Mouse (Mus musculus): ENCODE data around the gene D430041D05Rik. TPM values are rescaled to one million over a fixed set of nuclear protein-coding genes. Genes with fewer than 3 reads are reported as not detected.

D430041D05Rik gene
- polyA plus RNA-seq, 1 experiment from 2014 or later: not detected

- ChIA-PET CTCF (interaction anchor here (0.9 kb wide), 1 partner anchor 147 kb away, joined by 3 read pairs; no protein-coding TSS in a partner anchor), POLR2A (no interaction called here)
- in situ Hi-C loops (cut with MboI; ENCODE audit: low pct_unique_long_range_greater_than_20kb): no loop called here
- DNase-seq (ENCODE audit: low read depth, low spot score) (no peak), ATAC-seq (no peak)
- no peak for TF ChIP-seq CTCF (IDR thresholded peaks at IDR 0.05)
- peaks cover 15% of the 10 kb centered on the region for H3K27me3 ChIP-seq
These were observed 180.4 kb downstream of the D430041D05Rik start for GRCm38 (mm10) chr2:104230444-104230843.

GRCm38 (mm10) chr2:104226057-104226456 is 184.8 kb downstream of the D430041D05Rik start:
- POLR2A ChIA-PET: no interaction called here
- no peak for TF ChIP-seq CTCF (IDR thresholded peaks at IDR 0.05)
- DNase-seq (ENCODE audit: low read depth, low spot score): no peak
- in situ Hi-C loops (cut with MboI; ENCODE audit: low pct_unique_long_range_greater_than_20kb): no loop called here
- CTCF ChIA-PET: no interaction called here
- ATAC-seq: no peak
- H3K27me3 ChIP-seq: peaks cover 3% of the 10 kb centered on the region

- no peak for DNase-seq (ENCODE audit: low read depth, low spot score)
- no peak for ATAC-seq
- in situ Hi-C loops (cut with MboI; ENCODE audit: low pct_unique_long_range_greater_than_20kb): no loop called here
- ChIA-PET POLR2A (no interaction called here), CTCF (no interaction called here)
- no peak for TF ChIP-seq CTCF (IDR thresholded peaks at IDR 0.05)
- peaks cover 3% of the 10 kb centered on the region for H3K27me3 ChIP-seq
These were observed 191.0 kb downstream of the D430041D05Rik start for GRCm38 (mm10) chr2:104219733-104220391.

- no peak for TF ChIP-seq CTCF (IDR thresholded peaks at IDR 0.05)
- H3K27me3 ChIP-seq: peaks cover 2% of the 10 kb centered on the region
- ChIA-PET POLR2A (no interaction called here), CTCF (no interaction called here)
- DNase-seq (ENCODE audit: low read depth, low spot score) (no peak), ATAC-seq (no peak)
- in situ Hi-C loops (cut with MboI; ENCODE audit: low pct_unique_long_range_greater_than_20kb): no loop called here
These were observed 192.2 kb downstream of the D430041D05Rik start for GRCm38 (mm10) chr2:104218588-104219065.

GRCm38 (mm10) chr2:104218114-104218513 is 192.7 kb downstream of the D430041D05Rik start:
- CTCF ChIA-PET: no interaction called here
- TF ChIP-seq CTCF (IDR thresholded peaks at IDR 0.05): no peak
- POLR2A ChIA-PET: no interaction called here
- in situ Hi-C loops (cut with MboI; ENCODE audit: low pct_unique_long_range_greater_than_20kb): no loop called here
- H3K27me3 ChIP-seq: peaks cover 7% of the 10 kb centered on the region
- ATAC-seq (no peak), DNase-seq (ENCODE audit: low read depth, low spot score) (no peak)

- ChIA-PET CTCF (no interaction called here), POLR2A (no interaction called here)
- DNase-seq (ENCODE audit: low read depth, low spot score): no peak
- no peak for TF ChIP-seq CTCF (IDR thresholded peaks at IDR 0.05)
- no peak for ATAC-seq
- H3K27me3 ChIP-seq: peaks cover 25% of the 10 kb centered on the region
- in situ Hi-C loops (cut with MboI; ENCODE audit: low pct_unique_long_range_greater_than_20kb): no loop called here
These were observed 201.4 kb downstream of the D430041D05Rik start for GRCm38 (mm10) chr2:104209408-104209807.

GRCm38 (mm10) chr2:104208415-104208814 is 202.4 kb downstream of the D430041D05Rik start:
- ChIA-PET POLR2A (no interaction called here), CTCF (no interaction called here)
- ATAC-seq (no peak), DNase-seq (ENCODE audit: low read depth, low spot score) (no peak)
- TF ChIP-seq CTCF (IDR thresholded peaks at IDR 0.05): no peak
- peaks cover 21% of the 10 kb centered on the region for H3K27me3 ChIP-seq
- in situ Hi-C loops (cut with MboI; ENCODE audit: low pct_unique_long_range_greater_than_20kb): no loop called here

- DNase-seq (ENCODE audit: low read depth, low spot score): no peak
These were observed 202.9 kb downstream of the D430041D05Rik start for GRCm38 (mm10) chr2:104207948-104208347.

DNA sequence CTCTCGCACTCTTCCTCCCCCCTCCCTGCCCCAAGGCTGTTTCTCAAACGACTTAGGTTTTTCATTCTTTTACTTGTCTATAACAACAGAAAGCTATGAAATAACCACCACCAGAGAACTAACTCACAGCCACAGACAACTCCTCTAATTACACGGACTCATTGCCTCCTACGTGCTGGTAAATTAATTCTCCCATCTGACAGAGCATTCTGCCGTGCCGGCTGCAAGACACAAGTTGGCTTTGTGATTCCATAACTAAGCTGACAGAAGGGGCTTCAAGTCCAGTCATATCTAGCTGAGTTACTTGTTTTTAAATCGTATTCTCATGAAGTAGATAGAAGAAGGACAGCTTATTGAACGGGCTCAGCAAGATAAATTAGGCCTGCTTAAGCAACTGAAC is 205.2 kb downstream of the D430041D05Rik start:
- in situ Hi-C loops (cut with MboI; ENCODE audit: low pct_unique_long_range_greater_than_20kb): no loop called here
- TF ChIP-seq CTCF (IDR thresholded peaks at IDR 0.05): no peak
- H3K27me3 ChIP-seq: peaks cover 17% of the 10 kb centered on the region
- ATAC-seq: no peak
- ChIA-PET CTCF (no interaction called here), POLR2A (no interaction called here)
- no peak for DNase-seq (ENCODE audit: low read depth, low spot score)

More at GRCm38 (mm10) chr2:104207948-104208347, 202.9 kb downstream of the D430041D05Rik start:
- CTCF ChIA-PET: no interaction called here
- TF ChIP-seq CTCF (IDR thresholded peaks at IDR 0.05): no peak
- H3K27me3 ChIP-seq: peaks cover 17% of the 10 kb centered on the region
- POLR2A ChIA-PET: no interaction called here
- in situ Hi-C loops (cut with MboI; ENCODE audit: low pct_unique_long_range_greater_than_20kb): no loop called here
- ATAC-seq: no peak

DNA sequence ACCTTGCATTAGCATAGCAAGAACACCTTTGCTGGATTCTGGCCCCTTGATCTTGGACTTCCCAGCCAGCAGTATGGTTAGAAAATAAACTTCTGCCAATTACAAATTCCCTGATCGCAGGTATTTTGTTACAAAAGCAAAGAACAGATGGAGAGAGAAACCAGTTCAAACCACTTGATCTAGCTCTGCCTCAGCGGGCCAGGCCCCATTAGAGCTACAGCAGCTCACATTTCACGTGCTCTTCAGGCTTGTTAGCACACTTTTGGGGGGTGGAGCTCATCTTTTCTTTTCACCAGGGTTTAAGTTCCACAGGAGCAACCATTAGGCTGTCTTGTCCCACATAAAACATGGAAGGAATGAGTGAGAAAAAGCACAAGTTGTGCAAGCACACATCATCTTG is 210.6 kb downstream of the D430041D05Rik start:
- ATAC-seq (no peak), DNase-seq (ENCODE audit: low read depth, low spot score) (no peak)
- in situ Hi-C loops (cut with MboI; ENCODE audit: low pct_unique_long_range_greater_than_20kb): no loop called here
- POLR2A ChIA-PET: no interaction called here
- CTCF ChIA-PET: interaction anchor here (0.9 kb wide), 1 partner anchor 16 kb away, joined by 3 read pairs; no protein-coding TSS in a partner anchor
- peaks cover 11% of the 10 kb centered on the region for H3K27me3 ChIP-seq
- TF ChIP-seq CTCF (IDR thresholded peaks at IDR 0.05): no peak

DNA sequence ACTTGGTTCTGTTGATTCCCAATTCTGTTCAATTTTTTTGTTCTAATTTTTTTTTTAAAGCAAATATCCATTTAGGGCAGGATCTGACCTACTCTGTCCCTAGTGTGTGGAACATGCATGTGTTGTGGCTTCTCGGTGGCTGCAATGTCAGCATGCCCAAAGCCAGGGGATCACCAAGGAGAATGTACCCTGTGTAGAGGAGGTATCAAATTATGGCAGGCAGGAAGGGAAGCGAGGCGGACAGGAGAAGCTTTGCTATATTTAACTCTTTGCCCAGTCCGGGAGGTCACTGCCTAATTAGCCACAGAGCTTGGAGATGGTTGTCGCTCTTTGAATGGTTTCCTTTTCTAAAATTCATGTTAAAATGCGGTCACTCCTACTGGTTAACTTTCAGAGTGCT is 212.6 kb downstream of the D430041D05Rik start:
- ChIA-PET POLR2A (interaction anchor here (0.6 kb wide), 2 partner anchors 52 to 406 kb away, joined by 3 to 4 read pairs; no protein-coding TSS in a partner anchor), CTCF (no interaction called here)
- ATAC-seq: no peak
- peaks cover 11% of the 10 kb centered on the region for H3K27me3 ChIP-seq
- in situ Hi-C loops (cut with MboI; ENCODE audit: low pct_unique_long_range_greater_than_20kb): no loop called here
- DNase-seq (ENCODE audit: low read depth, low spot score): no peak
- TF ChIP-seq CTCF (IDR thresholded peaks at IDR 0.05): no peak

- POLR2A ChIA-PET: no interaction called here
- TF ChIP-seq CTCF (IDR thresholded peaks at IDR 0.05): no peak
- H3K27me3 ChIP-seq: peaks cover 11% of the 10 kb centered on the region
- CTCF ChIA-PET: no interaction called here
- in situ Hi-C loops (cut with MboI; ENCODE audit: low pct_unique_long_range_greater_than_20kb): no loop called here
- no peak for DNase-seq (ENCODE audit: low read depth, low spot score)
- ATAC-seq: no peak
These were observed 213.5 kb downstream of the D430041D05Rik start for GRCm38 (mm10) chr2:104197281-104197680.
